Mouse (Mus musculus) thymus, adult 2 months (tissue): Measurements from ENCODE around the gene Churc1.

Source experiments
- CTCF ChIP-seq: fragments of 200-500 bp; IDR thresholded peaks from 2 replicates; pipeline ENCODE4 v1.5.1; 2012; ENCODE audit warnings: mild to moderate bottlenecking, control low read depth, low read length, moderate library complexity, borderline replicate concordance; ENCODE audit not compliant: control insufficient read depth, poor library complexity, insufficient read depth; ENCODE audit errors: extremely low read depth
- POLR2A ChIP-seq: fragments of 200-500 bp; IDR thresholded peaks from 2 replicates; pipeline ENCODE4 v1.6.1; 2012; ENCODE audit warnings: mild to moderate bottlenecking, low read length, control low read depth, moderate library complexity; ENCODE audit not compliant: control insufficient read depth, poor library complexity, insufficient read depth; ENCODE audit errors: extremely low read depth

- no peak for TF ChIP-seq CTCF
- TF ChIP-seq POLR2A: no peak
Observed at GRCm38 (mm10) chr12:76777845-76778244, 12.5 kb downstream of the Churc1 start.
